Mouse (Mus musculus) kidney, embryonic 16.5 days (tissue): ENCODE results near the gene Olfr315. TPM values are rescaled to one million over a fixed set of nuclear protein-coding genes. Genes with fewer than 3 reads are reported as not detected.

Source experiments
- ATAC-seq: fragments of 200-750 bp; cut with Nextera tagmentation; 2 replicates; pipeline ENCODE4 v1.8.0; 2017; ENCODE audit warnings: moderate TSS enrichment; ENCODE audit not compliant: low FRiP score, low TSS enrichment
- H3K27ac ChIP-seq: fragments of 300-500 bp; sonication (generic); 2 replicates; pipeline ENCODE4 v1.5.1; 2014; ENCODE audit warnings: low read length
- H3K27me3 ChIP-seq: fragments of 300-500 bp; sonication (generic); 2 replicates; pipeline ENCODE4 v1.6.1; 2014; ENCODE audit warnings: low read length, control low read depth, mixed read lengths; ENCODE audit not compliant: insufficient read depth
- H3K36me3 ChIP-seq: fragments of 300-500 bp; sonication (generic); 2 replicates; pipeline ENCODE4 v1.6.1; 2014; ENCODE audit warnings: low read length, control low read depth, mixed read lengths; ENCODE audit not compliant: insufficient read depth
- H3K4me1 ChIP-seq: fragments of 300-500 bp; sonication (generic); 2 replicates; pipeline ENCODE4 v1.6.1; 2014; ENCODE audit warnings: low read length, control low read depth, mixed read lengths; ENCODE audit not compliant: insufficient read depth
- H3K4me2 ChIP-seq: fragments of 300-500 bp; sonication (generic); replicated peaks from 2 replicates; pipeline ENCODE4 v1.6.1; 2014; ENCODE audit warnings: low read depth, low read length
- H3K4me3 ChIP-seq: fragments of 300-500 bp; sonication (generic); 2 replicates; pipeline ENCODE4 v1.5.1; 2014; ENCODE audit warnings: mild to moderate bottlenecking, low read length
- H3K9ac ChIP-seq: fragments of 300-500 bp; sonication (generic); replicated peaks from 2 replicates; pipeline ENCODE4 v1.6.1; 2014; ENCODE audit warnings: low read length
- H3K9me3 ChIP-seq: fragments of 300-500 bp; sonication (generic); 2 replicates; pipeline ENCODE4 v1.6.1; 2016; ENCODE audit warnings: low read length, control low read depth
- WGBS: fragments of 180-500 bp; shearing (Covaris S2); extraction: QIAGEN DNeasy Blood & Tissue Kit; methylation state at CpG from one replicate; pipeline ENCODE4 v1.1.7; 2014; 5-methylcytosine and 5-hydroxymethylcytosine counted together
- polyA plus RNA-seq: library from polyadenylated mRNA; unstranded; fragments of >200 nt; fragmentation: Nextera tagmentation; extraction: Ambion mirVana; gene quantifications from 2 replicates; pipeline ENCODE4 v1.2.1, GENCODE M21; 2015

Gene Olfr315
- polyA plus RNA-seq, 1 experiment from 2014 or later, result not detected

DNA sequence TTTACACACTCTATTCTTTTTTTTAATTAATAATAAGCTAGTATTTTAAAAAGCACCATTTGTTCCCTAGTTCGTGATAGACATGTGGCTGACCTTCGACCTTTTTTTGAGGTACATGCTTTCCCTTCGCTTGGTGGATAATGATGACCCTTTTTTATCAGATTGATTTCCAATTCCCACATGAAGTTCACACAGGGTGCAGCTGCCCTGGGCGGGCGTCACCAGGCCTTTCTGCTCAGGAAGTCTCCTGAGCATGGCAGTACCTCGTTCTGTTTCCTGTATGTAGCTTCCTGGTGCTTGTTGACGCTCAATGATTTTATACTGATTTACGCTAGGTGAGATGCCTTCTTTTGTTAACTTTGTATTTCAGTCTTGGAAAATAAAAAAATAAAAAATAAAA lies 15.4 kb downstream of the Olfr315 start:
- H3K9me3 ChIP-seq, result no peaks in the 10 kb centered on the region
- 75% methylated on average over 8 of the region's 8 CpGs for WGBS
- H3K9ac ChIP-seq, result no peak overlapping the region
- H3K4me3 ChIP-seq, result no peak overlapping the region
- H3K4me2 ChIP-seq, result no peak overlapping the region
- no peaks in the 10 kb centered on the region for H3K27me3 ChIP-seq
- no peak for ATAC-seq
- H3K4me1 ChIP-seq, result no peaks in the 10 kb centered on the region
- no peak overlapping the region for H3K27ac ChIP-seq
- no peaks in the 10 kb centered on the region for H3K36me3 ChIP-seq

GRCm38 (mm10) chr11:58789532-58789931 lies 16.5 kb downstream of the Olfr315 start:
- Histone ChIP-seq H3K9ac (no peak overlapping the region), H3K36me3 (no peaks in the 10 kb centered on the region), H3K4me3 (no peak overlapping the region), H3K4me1 (no peaks in the 10 kb centered on the region), H3K27ac (no peak overlapping the region), H3K27me3 (no peaks in the 10 kb centered on the region), H3K4me2 (no peak overlapping the region), H3K9me3 (no peaks in the 10 kb centered on the region)
- no peak for ATAC-seq
- WGBS, result 28% methylated on average over 3 of the region's 3 CpGs

- 50% methylated on average over 2 of the region's 2 CpGs for WGBS
- no peak overlapping the region for H3K27ac ChIP-seq
- no peaks in the 10 kb centered on the region for H3K4me1 ChIP-seq
- no peak for ATAC-seq
- H3K4me3 ChIP-seq, result no peak overlapping the region
- H3K27me3 ChIP-seq, result no peaks in the 10 kb centered on the region
- no peak overlapping the region for H3K9ac ChIP-seq
- H3K4me2 ChIP-seq, result no peak overlapping the region
- H3K9me3 ChIP-seq, result no peaks in the 10 kb centered on the region
- no peaks in the 10 kb centered on the region for H3K36me3 ChIP-seq
Observed at GRCm38 (mm10) chr11:58790053-58790452, 17.1 kb downstream of the Olfr315 start.

GRCm38 (mm10) chr11:58790646-58791045 lies 17.7 kb downstream of the Olfr315 start:
- no peak overlapping the region for H3K4me2 ChIP-seq
- no peaks in the 10 kb centered on the region for H3K4me1 ChIP-seq
- no peaks in the 10 kb centered on the region for H3K27me3 ChIP-seq
- no peak overlapping the region for H3K4me3 ChIP-seq
- no peak overlapping the region for H3K27ac ChIP-seq
- no peaks in the 10 kb centered on the region for H3K9me3 ChIP-seq
- 75% methylated on average over 6 of the region's 6 CpGs for WGBS
- no peak overlapping the region for H3K9ac ChIP-seq
- no peaks in the 10 kb centered on the region for H3K36me3 ChIP-seq
- ATAC-seq, result no peak

- H3K27ac ChIP-seq, result no peak overlapping the region
- no peak overlapping the region for H3K9ac ChIP-seq
- H3K36me3 ChIP-seq, result no peaks in the 10 kb centered on the region
- H3K9me3 ChIP-seq, result no peaks in the 10 kb centered on the region
- no peak for ATAC-seq
- no peaks in the 10 kb centered on the region for H3K4me1 ChIP-seq
- no peaks in the 10 kb centered on the region for H3K27me3 ChIP-seq
- H3K4me2 ChIP-seq, result no peak overlapping the region
- 81% methylated on average over 1 of the region's 2 CpGs for WGBS
- H3K4me3 ChIP-seq, result no peak overlapping the region
Observed at GRCm38 (mm10) chr11:58795856-58796255, 22.9 kb downstream of the Olfr315 start.

GRCm38 (mm10) chr11:58796850-58797249 lies 23.9 kb downstream of the Olfr315 start:
- no peak overlapping the region for H3K4me2 ChIP-seq
- no peaks in the 10 kb centered on the region for H3K9me3 ChIP-seq
- no peaks in the 10 kb centered on the region for H3K27me3 ChIP-seq
- no peak for ATAC-seq
- H3K36me3 ChIP-seq, result no peaks in the 10 kb centered on the region
- no peak overlapping the region for H3K9ac ChIP-seq
- no peak overlapping the region for H3K4me3 ChIP-seq
- 68% methylated on average over 7 of the region's 7 CpGs for WGBS
- H3K27ac ChIP-seq, result no peak overlapping the region
- H3K4me1 ChIP-seq, result peaks cover 3% of the 10 kb centered on the region; the same call in 1 of the 2 replicates

- Histone ChIP-seq H3K27me3 (no peaks in the 10 kb centered on the region), H3K36me3 (no peaks in the 10 kb centered on the region), H3K27ac (no peak overlapping the region), H3K4me1 (peaks cover 8% of the 10 kb centered on the region; the same call in 1 of the 2 replicates), H3K4me3 (no peak overlapping the region), H3K9me3 (no peaks in the 10 kb centered on the region), H3K9ac (no peak overlapping the region), H3K4me2 (no peak overlapping the region)
- WGBS, result 76% methylated on average over 5 of the region's 5 CpGs
- no peak for ATAC-seq
Observed at GRCm38 (mm10) chr11:58799747-58800146, 26.8 kb downstream of the Olfr315 start.

DNA sequence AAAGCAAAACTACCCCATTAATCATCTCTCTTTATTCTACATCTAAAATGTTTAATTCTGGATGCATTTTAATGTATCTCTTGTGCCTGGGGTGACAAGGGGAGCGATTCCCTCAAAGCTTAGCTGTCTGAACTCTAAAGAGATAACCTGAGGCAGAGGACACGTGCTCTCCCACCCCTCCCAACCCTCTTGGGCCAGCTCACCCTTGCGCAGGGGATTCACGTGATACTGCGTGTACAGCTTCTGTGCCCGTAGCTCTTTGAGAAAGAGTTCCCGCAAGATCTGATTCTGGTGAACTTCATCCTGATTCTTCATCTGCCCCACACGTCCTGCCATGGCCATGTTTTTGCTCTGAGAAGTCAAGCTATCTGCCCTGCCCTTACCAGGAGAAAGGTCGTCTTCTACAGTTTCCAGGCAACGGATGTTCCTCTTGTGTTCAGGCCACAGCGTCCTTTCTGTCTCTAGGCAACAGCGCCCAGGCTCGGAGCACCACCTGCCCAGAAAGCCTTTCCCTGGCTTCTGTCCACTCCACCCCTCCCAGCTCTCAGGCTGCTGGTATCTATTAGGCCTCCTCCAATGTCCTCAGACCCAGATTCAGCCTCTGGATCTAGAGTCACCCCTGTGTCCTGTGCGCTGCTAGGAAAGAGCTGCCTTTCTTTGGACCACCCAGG lies 28.7 kb downstream of the Olfr315 start, which contains the start of gene Fam183b:
TSS of gene Fam183b (minus strand) at position 403 of the 671 bp plus-strand sequence.
- ATAC-seq, result peak; percentile 49; the same call in 1 of the 2 replicates
- Histone ChIP-seq H3K27me3 (no peaks in the 10 kb centered on the region), H3K9ac (no peak within 1 kb of the TSS), H3K27ac (no peak within 1 kb of the TSS), H3K36me3 (no peaks in the 10 kb centered on the region), H3K4me3 (no peak within 1 kb of the TSS), H3K4me2 (no peak within 1 kb of the TSS), H3K9me3 (no peaks in the 10 kb centered on the region), H3K4me1 (peaks cover 8% of the 10 kb centered on the region; the same call in 1 of the 2 replicates)
- 37% methylated on average over 14 of the region's 14 CpGs for WGBS

GRCm38 (mm10) chr11:58803871-58804270 lies 30.9 kb downstream of the Olfr315 start:
- no peak overlapping the region for H3K4me2 ChIP-seq
- H3K36me3 ChIP-seq, result no peaks in the 10 kb centered on the region
- no peaks in the 10 kb centered on the region for H3K27me3 ChIP-seq
- no peak overlapping the region for H3K4me3 ChIP-seq
- ATAC-seq, result no peak
- peaks cover 8% of the 10 kb centered on the region; the same call in 1 of the 2 replicates for H3K4me1 ChIP-seq
- 55% methylated on average over 4 of the region's 4 CpGs for WGBS
- no peak overlapping the region for H3K27ac ChIP-seq
- no peak overlapping the region for H3K9ac ChIP-seq
- no peaks in the 10 kb centered on the region for H3K9me3 ChIP-seq

DNA sequence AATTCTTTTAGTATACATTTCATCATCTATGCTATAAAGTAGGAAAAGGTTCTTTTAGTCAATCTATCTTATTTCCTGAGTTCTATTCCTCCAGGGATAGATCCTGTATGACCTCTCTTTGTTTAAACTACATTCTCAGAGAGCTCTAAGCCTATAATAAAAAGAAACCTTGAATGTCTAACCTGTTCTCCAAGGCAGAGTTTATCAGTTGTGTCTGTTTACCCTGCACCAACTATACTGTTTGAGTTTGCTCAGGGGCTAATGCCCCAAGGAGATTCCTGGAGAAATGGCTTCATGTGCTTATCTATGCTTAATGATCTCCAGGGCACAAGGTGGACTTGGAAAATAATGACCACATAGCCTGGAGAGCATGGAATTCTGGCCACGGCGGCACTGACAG lies 31.4 kb downstream of the Olfr315 start:
- no peak for ATAC-seq
- H3K27ac ChIP-seq, result no peak overlapping the region
- H3K9me3 ChIP-seq, result no peaks in the 10 kb centered on the region
- WGBS, result 62% methylated on average over 2 of the region's 2 CpGs
- H3K9ac ChIP-seq, result no peak overlapping the region
- no peak overlapping the region for H3K4me3 ChIP-seq
- no peaks in the 10 kb centered on the region for H3K27me3 ChIP-seq
- H3K36me3 ChIP-seq, result no peaks in the 10 kb centered on the region
- peaks cover 8% of the 10 kb centered on the region; the same call in 1 of the 2 replicates for H3K4me1 ChIP-seq
- H3K4me2 ChIP-seq, result no peak overlapping the region
